Mouse (Mus musculus) heart, postnatal 25 days (tissue): ENCODE measurements around the gene Lmcd1. TPM values are rescaled to one million over a fixed set of nuclear protein-coding genes. Genes with fewer than 3 reads are reported as not detected.
"Not testable (repeated sequence)": the region's sequence is repeated elsewhere in the genome, so short reads cannot be mapped to it uniquely, and the experiment has no call there.

Experiments used
- DNase-seq: peaks from one replicate; pipeline ENCODE4 v3.0.0; 2022; ENCODE audit warnings: low spot score
- intact Hi-C: fragments of 180-260 bp; cut with DNase I; formaldehyde crosslinking; loops from one replicate; pipeline ENCODE4 v1.15.1; 2025
- total RNA-seq, 2 experiments: library from RNA; stranded (reverse); gene quantifications; 2 replicates each; pipeline ENCODE4 v1.2.3; 2021

Lmcd1 gene
- 10 to 100 TPM; 33.6 to 45.2 TPM for total RNA-seq

- intact Hi-C loops = loop anchor here (5.0 kb wide), 3 partner anchors 34 to 89 kb away; no protein-coding TSS in a partner anchor
- DNase-seq = peak; percentile 92
Measured at GRCm38 (mm10) chr6:112273501-112274205, at the start of gene Lmcd1. Lmcd1 (plus strand) TSS chr6:112273758.

DNA sequence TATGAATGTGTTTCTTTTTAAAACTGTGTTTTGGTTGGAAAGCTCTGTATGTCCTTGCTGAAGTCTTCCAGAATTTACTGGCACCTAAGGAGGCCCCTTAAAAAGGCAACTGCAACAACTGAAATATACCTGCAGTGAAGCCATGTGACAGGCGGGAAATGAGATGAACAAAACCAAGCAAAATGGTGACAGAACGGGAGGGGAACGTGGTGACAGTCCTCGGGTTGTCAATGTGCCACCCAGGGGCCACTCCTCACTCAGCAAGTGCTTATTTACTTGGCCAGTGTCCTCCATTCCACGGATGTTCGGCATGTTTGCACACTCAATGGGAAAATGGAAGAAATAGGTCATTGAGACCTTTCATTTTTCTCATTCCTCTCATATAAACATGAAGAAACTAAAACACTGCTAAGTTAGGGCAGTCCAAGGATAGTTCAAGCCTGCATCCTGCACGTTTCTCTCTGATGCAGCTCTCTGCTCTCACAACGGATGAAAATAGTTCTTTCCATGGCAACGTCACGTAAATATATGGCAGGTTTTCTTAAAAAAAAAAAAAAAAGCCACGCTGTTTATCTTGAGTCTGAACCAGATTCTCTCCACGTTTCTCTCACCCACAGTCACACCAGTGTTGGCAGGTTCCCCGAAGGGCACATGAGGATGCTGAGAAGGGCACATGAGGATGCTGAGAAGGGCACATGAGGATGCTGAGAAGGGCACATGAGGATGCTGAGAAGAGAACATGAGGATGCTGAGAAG, 49.5 kb upstream of the Lmcd1 start:
- intact Hi-C loops = no loop called here
- DNase-seq = no peak

DNA sequence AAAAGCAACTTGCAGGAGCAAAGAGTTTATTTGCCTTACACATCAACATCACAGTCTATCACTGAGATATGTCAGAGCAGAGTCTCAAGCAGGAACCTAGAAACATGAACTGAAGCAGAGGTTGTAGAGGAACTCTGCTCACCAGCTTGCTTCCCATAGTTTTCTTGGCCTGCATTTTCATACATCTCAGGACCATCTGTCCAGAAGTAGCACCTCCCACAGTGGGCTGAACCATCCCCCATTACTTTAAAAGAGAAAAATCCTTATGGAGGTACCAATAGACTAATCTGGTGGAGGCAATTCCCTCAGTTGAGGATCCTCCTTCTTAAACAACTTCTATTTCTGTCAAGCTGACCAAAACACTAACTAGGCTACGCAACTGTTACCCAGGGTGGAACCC, 36.8 kb upstream of the Lmcd1 start:
- DNase-seq = no peak
- intact Hi-C loops = no loop called here

DNA sequence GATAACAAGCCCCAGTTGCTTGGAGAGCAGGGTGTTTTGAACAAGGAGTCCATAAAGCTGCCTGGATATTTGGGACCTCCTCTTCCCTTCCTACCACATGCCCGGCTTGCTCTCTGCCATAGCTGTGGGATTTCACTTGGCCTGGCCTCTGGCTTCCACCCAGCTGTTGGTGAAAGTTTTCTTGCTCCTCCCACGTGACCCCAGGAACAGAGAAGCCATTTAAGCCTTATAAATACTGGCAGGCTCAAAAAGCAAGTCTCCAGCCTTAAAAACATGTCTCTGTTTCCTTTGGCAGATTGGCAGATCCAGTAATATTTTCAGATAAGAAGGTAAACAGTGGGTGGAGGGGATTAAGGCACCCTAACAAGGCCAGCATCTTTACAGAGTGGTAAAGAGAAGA, 31.3 kb upstream of the Lmcd1 start:
- DNase-seq = no peak
- intact Hi-C loops = no loop called here

- DNase-seq = peak; percentile 59
- intact Hi-C loops = no loop called here
Measured at GRCm38 (mm10) chr6:112245639-112246038, 27.9 kb upstream of the Lmcd1 start.

- intact Hi-C loops = no loop called here
- no peak for DNase-seq
Measured at GRCm38 (mm10) chr6:112246636-112247035, 26.9 kb upstream of the Lmcd1 start.

DNA sequence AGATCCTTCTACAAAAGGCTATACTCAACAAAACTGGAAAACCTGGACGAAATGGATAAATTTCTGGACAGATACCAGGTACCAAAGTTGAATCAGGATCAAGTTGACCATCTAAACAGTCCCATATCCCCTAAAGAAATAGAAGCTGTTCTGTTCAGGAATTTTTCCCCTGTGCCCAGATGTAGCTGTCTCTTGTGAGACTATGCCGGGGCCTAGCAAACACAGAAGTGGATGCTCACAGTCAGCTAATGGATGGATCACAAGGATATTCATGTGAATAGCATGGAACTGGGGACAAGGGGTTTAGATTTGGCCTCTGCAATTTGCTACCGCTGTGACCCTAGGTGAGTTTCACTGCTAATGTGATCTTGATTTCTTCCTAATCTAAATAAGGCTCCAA, 19.6 kb upstream of the Lmcd1 start:
- DNase-seq, intact Hi-C loops: not testable (repeated sequence)

DNA sequence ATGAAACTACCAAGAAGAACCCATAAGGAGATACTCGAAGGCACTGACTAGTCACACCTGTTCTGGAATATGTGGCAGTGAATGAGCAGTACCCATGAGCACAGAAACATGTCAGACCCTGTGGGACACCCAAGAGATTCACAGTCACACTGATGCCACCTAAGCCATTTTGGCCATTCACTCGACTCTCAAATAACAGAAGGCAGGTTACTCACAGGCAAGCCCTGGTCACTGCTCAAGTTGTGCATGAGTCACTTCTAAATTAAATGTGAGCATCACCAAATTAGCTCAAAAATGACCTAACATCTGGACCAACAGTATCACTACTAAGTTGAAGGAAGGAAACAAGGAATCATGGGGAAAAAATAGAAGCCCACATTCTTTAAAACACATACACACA, 18.6 kb upstream of the Lmcd1 start:
- intact Hi-C loops = no loop called here

DNA sequence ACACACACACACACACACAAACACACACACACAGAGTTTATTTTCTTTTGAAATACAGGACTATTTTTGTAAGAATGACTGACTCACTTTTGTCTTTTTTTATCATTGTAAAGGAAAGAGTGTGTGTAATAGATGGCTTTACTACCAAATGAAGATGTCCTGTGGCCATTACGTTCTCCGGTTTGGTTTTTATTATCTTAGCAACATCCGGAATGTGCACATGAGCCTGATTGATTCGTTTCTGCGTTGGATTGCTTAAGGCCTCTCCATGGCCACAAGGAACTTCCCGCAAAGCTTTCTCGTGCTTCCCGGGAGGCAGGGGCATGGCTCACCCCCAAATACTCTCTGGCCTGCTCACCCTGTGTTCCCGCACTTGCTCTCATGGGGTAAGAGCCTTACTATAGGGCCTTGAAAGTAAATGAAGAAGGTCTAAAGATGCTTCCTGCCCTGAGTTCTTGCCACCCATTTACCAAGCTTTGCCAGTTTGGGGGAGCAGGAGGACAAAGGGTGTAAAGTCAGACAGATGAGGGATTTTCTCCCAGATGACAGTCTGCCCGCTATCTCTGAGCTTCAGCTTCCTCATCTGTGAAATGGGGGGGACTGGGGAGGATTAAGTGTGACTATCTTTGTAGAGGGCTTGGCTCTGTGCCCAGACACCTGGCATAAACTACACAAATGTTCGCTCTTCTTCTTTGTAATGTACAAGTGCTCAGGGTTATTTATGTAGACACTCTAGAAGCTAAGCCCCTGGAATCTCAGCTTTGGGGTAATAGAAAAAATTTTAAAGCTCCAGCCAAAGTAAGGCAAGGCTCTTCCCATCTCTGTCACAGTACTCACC, 18.0 kb upstream of the Lmcd1 start:
- no peak for DNase-seq
- intact Hi-C loops = no loop called here

More for the DNA sequence above, 18.6 kb upstream of the Lmcd1 start:
- DNase-seq = no peak

DNA sequence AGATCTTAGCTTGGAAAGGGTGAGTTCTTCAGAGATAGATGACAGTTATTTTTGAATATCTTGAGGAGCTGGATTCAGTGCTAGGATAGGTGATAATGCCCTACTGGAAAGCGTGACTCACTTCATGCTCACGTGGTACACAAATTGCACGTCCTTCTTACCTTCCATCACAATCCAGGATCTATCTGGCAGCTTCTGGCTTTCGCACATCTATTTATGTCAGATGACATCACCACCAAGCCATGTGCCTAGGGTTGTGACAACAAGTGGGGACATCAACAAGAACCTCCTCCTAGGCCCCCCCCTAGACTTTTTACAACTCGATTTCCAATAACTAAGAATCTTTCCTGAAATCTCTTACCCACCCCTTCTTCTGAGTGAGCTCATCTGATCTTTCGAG, 17.0 kb upstream of the Lmcd1 start:
- intact Hi-C loops = no loop called here
- DNase-seq = no peak

- DNase-seq = no peak
- intact Hi-C loops = no loop called here
Measured at GRCm38 (mm10) chr6:112261089-112261488, 12.5 kb upstream of the Lmcd1 start.

- intact Hi-C loops = no loop called here
- no peak for DNase-seq
Measured at GRCm38 (mm10) chr6:112264321-112264720, 9.2 kb upstream of the Lmcd1 start.

DNA sequence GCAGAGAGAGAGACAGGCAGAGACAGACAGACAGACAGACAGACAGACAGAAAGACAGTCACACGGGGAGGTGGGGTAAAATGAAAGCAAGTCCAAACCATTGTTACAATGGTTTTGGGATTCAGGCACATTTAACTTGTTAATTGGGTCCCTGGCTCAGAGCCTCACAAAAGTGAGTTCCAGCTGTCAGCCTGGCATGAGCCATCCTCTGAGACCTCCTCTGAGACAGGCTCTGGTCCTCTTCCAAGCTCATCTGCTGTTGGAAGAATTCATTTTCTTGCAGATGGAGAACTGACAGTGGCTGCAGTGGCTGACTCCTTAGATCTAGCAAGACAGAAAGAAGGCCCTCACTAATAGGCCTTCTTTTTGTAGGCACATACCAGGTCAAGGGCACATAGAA, 6.9 kb upstream of the Lmcd1 start:
- intact Hi-C loops = no loop called here
- no peak for DNase-seq

GRCm38 (mm10) chr6:112267661-112268357, 5.7 kb upstream of the Lmcd1 start:
- intact Hi-C loops = no loop called here
- no peak for DNase-seq

DNA sequence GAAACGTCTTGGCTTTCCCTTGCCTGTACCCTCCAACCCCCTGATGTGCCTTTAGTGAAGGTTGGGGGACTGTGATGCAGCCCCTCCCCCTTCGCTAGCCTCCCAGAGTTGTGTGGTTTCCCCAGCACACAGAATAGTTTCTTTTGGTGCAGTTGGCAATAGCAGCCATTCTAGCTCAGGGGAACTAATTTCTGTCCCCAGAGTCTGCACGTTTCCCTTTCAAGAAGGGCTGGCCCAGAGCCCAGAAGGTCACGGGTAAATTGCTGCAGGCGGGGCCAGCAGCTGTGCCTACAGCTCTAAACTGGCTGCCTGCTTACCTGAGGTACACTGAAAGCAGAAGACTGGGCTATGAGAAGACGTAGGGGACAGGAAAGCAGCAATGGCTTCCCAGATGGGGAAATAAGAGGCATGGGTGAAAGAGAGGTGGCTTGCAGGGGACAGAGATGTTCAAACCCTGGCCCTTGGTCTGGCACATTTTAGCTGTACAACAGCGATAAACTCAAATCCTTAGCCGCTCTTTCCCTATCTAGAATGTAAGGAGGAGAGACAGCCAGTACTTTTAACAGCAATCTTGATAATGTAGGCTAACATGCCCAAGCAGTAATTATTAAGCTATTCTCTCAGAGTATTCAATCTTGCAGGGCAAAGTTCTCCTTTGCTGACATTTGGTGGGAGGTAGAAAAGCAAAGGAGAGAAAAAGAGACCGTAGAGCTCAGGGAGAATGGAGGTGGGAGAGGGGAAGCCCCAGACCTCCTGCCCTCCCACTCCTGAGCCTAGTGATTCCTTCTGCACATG, 900 bp downstream of the Lmcd1 start:
- DNase-seq = peak; percentile 73
- intact Hi-C loops = loop anchor here (5.0 kb wide), 3 partner anchors 33 to 88 kb away; no protein-coding TSS in a partner anchor

GRCm38 (mm10) chr6:112275731-112276245, 2.2 kb downstream of the Lmcd1 start:
- intact Hi-C loops = no loop called here
- no peak for DNase-seq

- intact Hi-C loops = no loop called here
- no peak for DNase-seq
Measured at GRCm38 (mm10) chr6:112278805-112279204, 5.2 kb downstream of the Lmcd1 start.

GRCm38 (mm10) chr6:112280161-112280560, 6.6 kb downstream of the Lmcd1 start:
- no peak for DNase-seq
- intact Hi-C loops = no loop called here

GRCm38 (mm10) chr6:112280945-112281344, 7.4 kb downstream of the Lmcd1 start:
- intact Hi-C loops = no loop called here
- no peak for DNase-seq
